Mouse (Mus musculus): Measurements from ENCODE around the gene Tmod4.
"Not testable (repeated sequence)": the region's sequence is repeated elsewhere in the genome, so short reads cannot be mapped to it uniquely, and the experiment has no call there.

GRCm38 (mm10) chr3:95107308-95107707 is 17.0 kb upstream of the Tmod4 start:
- not testable (repeated sequence) for TF ChIP-seq E2F4 (IDR thresholded peaks at IDR 0.05; ENCODE audit: insufficient replicate concordance, low read depth, low read length); CTCF (conservative IDR thresholded peaks at IDR 0.05 in 1 of 2, IDR thresholded peaks at IDR 0.05 in 1 of 2; ENCODE audit: low read depth in 2 of 2, low read length in 2 of 2); KAT2A (IDR thresholded peaks at IDR 0.05; ENCODE audit: insufficient replicate concordance, low read length); POLR2A (IDR thresholded peaks at IDR 0.05; ENCODE audit: low read depth, low read length); RAD21 (IDR thresholded peaks at IDR 0.05; ENCODE audit: low read depth, low read length); MEF2A (IDR thresholded peaks at IDR 0.05; ENCODE audit: borderline replicate concordance, low read depth, low read length); EP300 (IDR thresholded peaks at IDR 0.05; ENCODE audit: low read length); MAZ (IDR thresholded peaks at IDR 0.05; ENCODE audit: low read depth, low read length); ZMIZ1 (IDR thresholded peaks at IDR 0.05; ENCODE audit: low read depth, low read length); MAX (IDR thresholded peaks at IDR 0.05; ENCODE audit: low read length); NRF1 (IDR thresholded peaks at IDR 0.05; ENCODE audit: low read depth, low read length); TCF12 (IDR thresholded peaks at IDR 0.05; ENCODE audit: low read depth, low read length); JUND (conservative IDR thresholded peaks at IDR 0.05; ENCODE audit: low read depth, low read length); RCOR1 (conservative IDR thresholded peaks at IDR 0.05; ENCODE audit: low read depth, low read length)
